Mouse (Mus musculus) right cerebral cortex, postnatal 10 days (tissue): ENCODE results near the gene Olfr486.
"Not testable (repeated sequence)": the region's sequence is repeated elsewhere in the genome, so short reads cannot be mapped to it uniquely, and the experiment has no call there.

Source experiments
- DNase-seq, 2 experiments: peaks; one replicate each; pipeline ENCODE4 v3.0.0; 2021; ENCODE audit warnings: low spot score in 2 of 2

Gene Olfr486

GRCm38 (mm10) chr7:108172642-108173041 is at the start of gene Olfr486:
TSS of gene Olfr486 (minus strand) at chr7:108172742.
- not testable (repeated sequence) for DNase-seq

GRCm38 (mm10) chr7:108214536-108214935 is 42.0 kb upstream of the Olfr486 start, which contains the start of gene Olfr487:
TSS of gene Olfr487 (minus strand) at chr7:108214636.
- DNase-seq, result not testable (repeated sequence)

- no peak for DNase-seq
Observed at GRCm38 (mm10) chr7:108196938-108197337, 24.4 kb upstream of the Olfr486 start.

- DNase-seq, result not testable (repeated sequence)
Observed at GRCm38 (mm10) chr7:108196337-108196736, 23.8 kb upstream of the Olfr486 start.

GRCm38 (mm10) chr7:108192714-108193113 is 20.2 kb upstream of the Olfr486 start:
- not testable (repeated sequence) for DNase-seq

GRCm38 (mm10) chr7:108191196-108191595 is 18.7 kb upstream of the Olfr486 start:
- not testable (repeated sequence) for DNase-seq

- DNase-seq, result not testable (repeated sequence)
Observed at GRCm38 (mm10) chr7:108185237-108185636, 12.7 kb upstream of the Olfr486 start.

- not testable (repeated sequence) for DNase-seq
Observed at GRCm38 (mm10) chr7:108184401-108184800, 11.9 kb upstream of the Olfr486 start.

GRCm38 (mm10) chr7:108159771-108160170 is 12.8 kb downstream of the Olfr486 start, which contains the start of gene Olfr485:
TSS of gene Olfr485 (minus strand) at chr7:108159871.
- no peak for DNase-seq

- DNase-seq, result no peak
Observed at GRCm38 (mm10) chr7:108127349-108127748, 45.2 kb downstream of the Olfr486 start, which contains the start of gene Olfr484. TSS of gene Olfr484 (minus strand) at chr7:108127449.
